Mouse (Mus musculus) embryonic facial prominence, embryonic 13.5 days (tissue): ENCODE measurements at regions not wholly inside any gene's neighbourhood (a gene's known extent, or its start where the extent isn't known, plus 50 kb on each side); places are given as distances from the start of the nearest gene placed in this dataset.
"Not testable (repeated sequence)": the region's sequence is repeated elsewhere in the genome, so short reads cannot be mapped to it uniquely, and the experiment has no call there.

ENCODE experiments used
- ATAC-seq: fragments of 200-750 bp; cut with Nextera tagmentation; 2 replicates; pipeline ENCODE4 v1.8.0; 2017; ENCODE audit warnings: low read depth; ENCODE audit not compliant: insufficient number of reproducible peaks, insufficient read depth, low FRiP score, low TSS enrichment
- H3K27ac ChIP-seq: fragments of 300-500 bp; sonication (generic); 2 replicates; pipeline ENCODE4 v1.5.1; 2015; ENCODE audit warnings: moderate library complexity, mild to moderate bottlenecking, inconsistent platforms
- H3K27me3 ChIP-seq: fragments of 300-500 bp; sonication (generic); 2 replicates; pipeline ENCODE4 v1.6.1; 2015; ENCODE audit warnings: mild to moderate bottlenecking, inconsistent platforms
- H3K36me3 ChIP-seq: fragments of 300-500 bp; sonication (generic); 2 replicates; pipeline ENCODE4 v1.6.1; 2015; ENCODE audit warnings: mild to moderate bottlenecking, inconsistent platforms
- H3K4me1 ChIP-seq: fragments of 300-500 bp; sonication (generic); 2 replicates; pipeline ENCODE4 v1.6.1; 2015; ENCODE audit warnings: inconsistent platforms
- H3K4me2 ChIP-seq: fragments of 300-500 bp; sonication (generic); 2 replicates; pipeline ENCODE4 v1.6.1; 2015; ENCODE audit warnings: moderate library complexity, mild to moderate bottlenecking, inconsistent platforms
- H3K4me3 ChIP-seq: fragments of 300-500 bp; sonication (generic); 2 replicates; pipeline ENCODE4 v1.5.1; 2015; ENCODE audit warnings: mild to moderate bottlenecking, inconsistent platforms
- H3K9ac ChIP-seq: fragments of 300-500 bp; sonication (generic); 2 replicates; pipeline ENCODE4 v1.6.1; 2015; ENCODE audit warnings: mild to moderate bottlenecking, inconsistent platforms
- H3K9me3 ChIP-seq: fragments of 300-500 bp; sonication (generic); 2 replicates; pipeline ENCODE4 v1.6.1; 2016; ENCODE audit warnings: inconsistent platforms
- WGBS: fragments of 180-500 bp; shearing (Covaris S2); methylation state at CpG from one replicate; pipeline ENCODE4 v1.1.7; 2015; ENCODE audit warnings: mixed read lengths; 5-methylcytosine and 5-hydroxymethylcytosine counted together

- no peak for ATAC-seq
- no peaks in the 10 kb centered on the region for H3K27me3 ChIP-seq
- H3K36me3 ChIP-seq: no peaks in the 10 kb centered on the region
- no peaks in the 10 kb centered on the region for H3K4me1 ChIP-seq
- no peak overlapping the region for H3K27ac ChIP-seq
- no peak overlapping the region for H3K9ac ChIP-seq
- H3K4me3 ChIP-seq: no peak overlapping the region
- H3K4me2 ChIP-seq: no peak overlapping the region
- 67% methylated on average over 3 of the region's 3 CpGs for WGBS
- H3K9me3 ChIP-seq: no peaks in the 10 kb centered on the region
Observed at GRCm38 (mm10) chr8:30063148-30063547, 2615.7 kb downstream of the Poteg start.

GRCm38 (mm10) chr8:30077726-30078125, 2630.3 kb downstream of the Poteg start:
- Histone ChIP-seq H3K4me2 (no peak overlapping the region), H3K9me3 (no peaks in the 10 kb centered on the region), H3K4me3 (no peak overlapping the region)

GRCm38 (mm10) chr8:30127766-30128165, 2680.3 kb downstream of the Poteg start:
- Histone ChIP-seq H3K4me3 (no peak overlapping the region), H3K36me3 (no peaks in the 10 kb centered on the region), H3K9ac (no peak overlapping the region), H3K4me2 (no peak overlapping the region), H3K9me3 (no peaks in the 10 kb centered on the region), H3K27ac (no peak overlapping the region), H3K4me1 (no peaks in the 10 kb centered on the region), H3K27me3 (no peaks in the 10 kb centered on the region)
- ATAC-seq: no peak
- WGBS: 33% methylated on average over 3 of the region's 3 CpGs

More at GRCm38 (mm10) chr8:30077726-30078125, 2630.3 kb downstream of the Poteg start:
- H3K4me1 ChIP-seq: no peaks in the 10 kb centered on the region
- no peak overlapping the region for H3K27ac ChIP-seq
- H3K27me3 ChIP-seq: no peaks in the 10 kb centered on the region
- H3K36me3 ChIP-seq: no peaks in the 10 kb centered on the region
- no peak overlapping the region for H3K9ac ChIP-seq
- ATAC-seq: no peak

GRCm38 (mm10) chr8:30134999-30135398, 2687.5 kb downstream of the Poteg start:
- H3K9ac ChIP-seq: no peak overlapping the region

GRCm38 (mm10) chr8:30151181-30151844, 2703.8 kb downstream of the Poteg start:
- Histone ChIP-seq H3K4me2 (no peak overlapping the region), H3K27me3 (no peaks in the 10 kb centered on the region), H3K9me3 (no peaks in the 10 kb centered on the region), H3K36me3 (no peaks in the 10 kb centered on the region), H3K4me3 (no peak overlapping the region), H3K4me1 (no peaks in the 10 kb centered on the region), H3K27ac (no peak overlapping the region), H3K9ac (no peak overlapping the region)
- WGBS: 51% methylated on average over 2 of the region's 2 CpGs
- ATAC-seq: no peak

More at GRCm38 (mm10) chr8:30134999-30135398, 2687.5 kb downstream of the Poteg start:
- Histone ChIP-seq H3K27me3 (no peaks in the 10 kb centered on the region), H3K4me2 (no peak overlapping the region), H3K27ac (no peak overlapping the region), H3K36me3 (no peaks in the 10 kb centered on the region), H3K4me1 (no peaks in the 10 kb centered on the region), H3K4me3 (no peak overlapping the region), H3K9me3 (no peaks in the 10 kb centered on the region)
- 71% methylated on average over 6 of the region's 6 CpGs for WGBS
- no peak for ATAC-seq

GRCm38 (mm10) chr8:30152921-30153320, 2705.5 kb downstream of the Poteg start:
- no peaks in the 10 kb centered on the region for H3K27me3 ChIP-seq
- no peaks in the 10 kb centered on the region for H3K9me3 ChIP-seq
- H3K27ac ChIP-seq: no peak overlapping the region
- no peak overlapping the region for H3K4me2 ChIP-seq
- no peak overlapping the region for H3K4me3 ChIP-seq
- no peaks in the 10 kb centered on the region for H3K4me1 ChIP-seq
- WGBS: 81% methylated on average over 4 of the region's 4 CpGs
- H3K9ac ChIP-seq: no peak overlapping the region
- ATAC-seq: no peak
- no peaks in the 10 kb centered on the region for H3K36me3 ChIP-seq

- 65% methylated on average over 1 of the region's 1 CpGs for WGBS
- Histone ChIP-seq H3K9ac (no peak overlapping the region), H3K36me3 (no peaks in the 10 kb centered on the region), H3K4me1 (no peaks in the 10 kb centered on the region), H3K27me3 (no peaks in the 10 kb centered on the region), H3K27ac (no peak overlapping the region), H3K4me2 (no peak overlapping the region), H3K9me3 (no peaks in the 10 kb centered on the region), H3K4me3 (no peak overlapping the region)
- ATAC-seq: no peak
Observed at GRCm38 (mm10) chr8:30171881-30172280, 2724.4 kb downstream of the Poteg start.

- not testable (repeated sequence) for H3K4me2 ChIP-seq, H3K4me3 ChIP-seq, H3K27me3 ChIP-seq, ATAC-seq, H3K27ac ChIP-seq, H3K9me3 ChIP-seq, H3K4me1 ChIP-seq, H3K9ac ChIP-seq, H3K36me3 ChIP-seq
Observed at GRCm38 (mm10) chr8:30202746-30203145, 2755.3 kb downstream of the Poteg start.

- Histone ChIP-seq H3K9me3 (no peaks in the 10 kb centered on the region), H3K27me3 (no peaks in the 10 kb centered on the region), H3K9ac (no peak overlapping the region), H3K27ac (no peak overlapping the region), H3K4me1 (peaks cover 3% of the 10 kb centered on the region; the same call in 1 of the 2 replicates), H3K4me3 (no peak overlapping the region), H3K36me3 (no peaks in the 10 kb centered on the region), H3K4me2 (no peak overlapping the region)
- ATAC-seq: no peak
- 29% methylated on average over 5 of the region's 5 CpGs for WGBS
Observed at GRCm38 (mm10) chr8:30227354-30227753, 2779.9 kb downstream of the Poteg start.

GRCm38 (mm10) chr8:30233266-30233665, 2785.8 kb downstream of the Poteg start:
- H3K9ac ChIP-seq: no peak overlapping the region
- H3K4me1 ChIP-seq: no peaks in the 10 kb centered on the region
- no peak overlapping the region for H3K4me3 ChIP-seq
- H3K36me3 ChIP-seq: no peaks in the 10 kb centered on the region
- no peak overlapping the region for H3K4me2 ChIP-seq
- WGBS: 76% methylated on average over 1 of the region's 1 CpGs
- H3K27me3 ChIP-seq: no peaks in the 10 kb centered on the region
- no peak overlapping the region for H3K27ac ChIP-seq
- ATAC-seq: no peak
- no peaks in the 10 kb centered on the region for H3K9me3 ChIP-seq

- Histone ChIP-seq H3K4me1 (no peaks in the 10 kb centered on the region), H3K4me3 (no peak overlapping the region), H3K27ac (no peak overlapping the region), H3K36me3 (no peaks in the 10 kb centered on the region), H3K9me3 (no peaks in the 10 kb centered on the region), H3K27me3 (no peaks in the 10 kb centered on the region), H3K4me2 (no peak overlapping the region), H3K9ac (no peak overlapping the region)
- no peak for ATAC-seq
- WGBS: 85% methylated on average over 3 of the region's 3 CpGs
Observed at GRCm38 (mm10) chr8:30251797-30252196, 2804.3 kb downstream of the Poteg start.

GRCm38 (mm10) chr8:30269949-30270910, 2822.8 kb downstream of the Poteg start:
- Histone ChIP-seq H3K9me3 (no peaks in the 10 kb centered on the region), H3K27ac (no peak overlapping the region), H3K27me3 (no peaks in the 10 kb centered on the region), H3K9ac (no peak overlapping the region), H3K4me3 (no peak overlapping the region), H3K4me1 (no peaks in the 10 kb centered on the region), H3K4me2 (no peak overlapping the region), H3K36me3 (no peaks in the 10 kb centered on the region)
- WGBS: 87% methylated on average over 6 of the region's 6 CpGs
- no peak for ATAC-seq
